Mouse (Mus musculus): ENCODE measurements around the gene Ldhd. TPM values are rescaled to one million over a fixed set of nuclear protein-coding genes. Genes with fewer than 3 reads are reported as not detected.

The Ldhd gene
- polyA plus RNA-seq, 1 experiment from 2014 or later: 0.85 TPM

DNA sequence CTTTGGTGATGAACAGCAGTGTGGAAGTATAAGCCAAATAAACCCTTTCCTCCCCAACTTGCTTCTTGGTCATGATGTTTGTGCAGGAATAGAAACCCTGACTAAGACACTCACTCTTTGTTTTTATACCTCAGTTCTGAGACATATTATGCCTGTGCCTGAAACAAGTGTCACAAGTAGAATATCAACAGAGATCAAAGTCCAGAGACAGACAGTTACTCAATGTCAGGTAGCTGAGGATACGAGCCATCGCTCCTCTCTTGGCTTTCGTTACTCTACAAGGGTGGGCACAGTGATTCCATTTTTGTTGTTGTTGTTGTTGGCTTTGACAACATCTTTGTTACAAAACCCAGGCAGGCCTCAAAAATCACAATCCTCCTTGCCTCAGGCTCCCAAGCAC lies 2.8 kb upstream of the Ldhd start:
- DNase-seq: no peak
- Histone ChIP-seq H3K9me3 (ENCODE audit: low read length) (peaks cover 3% of the 10 kb centered on the region; the same call in 1 of the 2 replicates), H3K36me3 (replicated peaks; ENCODE audit: insufficient read depth, low read length) (no peaks in the 10 kb centered on the region), H3K4me2 (ENCODE audit: low read depth, low read length) (no peak overlapping the region), H3K4me3 (ENCODE audit: low read depth, low read length) (no peak overlapping the region), H3K9ac (replicated peaks) (no peak overlapping the region), H3K27me3 (ENCODE audit: insufficient read depth, low read length) (no peaks in the 10 kb centered on the region), H3K4me1 (ENCODE audit: insufficient read depth) (no peaks in the 10 kb centered on the region), H3K27ac (ENCODE audit: low read depth) (no peak overlapping the region)
- WGBS (ENCODE audit: insufficient replicate concordance): 69% methylated on average over 3 of the region's 3 CpGs
- no peak for ATAC-seq
- TF ChIP-seq EP300 (IDR thresholded peaks at IDR 0.05; ENCODE audit: low read depth): no peak
- TF ChIP-seq CTCF (IDR thresholded peaks at IDR 0.05; ENCODE audit: low read depth): no peak

DNA sequence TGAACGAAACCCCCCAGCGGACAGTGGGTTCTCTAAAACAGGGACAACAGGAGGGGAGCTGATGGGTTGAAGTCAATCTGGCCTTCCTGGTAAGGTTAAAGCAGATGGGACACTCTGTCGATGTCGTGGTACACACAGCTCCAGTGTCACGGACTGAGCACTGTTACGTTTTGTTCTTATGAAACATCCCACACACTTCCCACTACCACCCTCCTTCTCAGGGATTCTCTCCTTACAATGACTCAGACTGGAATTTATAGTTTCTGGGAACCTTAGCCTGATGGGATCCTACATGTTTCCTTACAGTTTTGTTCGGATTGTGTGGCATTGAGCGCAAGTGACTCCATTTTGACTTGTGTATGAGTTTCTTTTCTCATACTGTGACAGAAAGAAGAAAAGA lies 1.4 kb upstream of the Ldhd start:
- Histone ChIP-seq H3K9me3 (ENCODE audit: low read length) (peaks cover 3% of the 10 kb centered on the region; the same call in 1 of the 2 replicates), H3K27ac (ENCODE audit: low read depth) (no peak overlapping the region), H3K36me3 (replicated peaks; ENCODE audit: insufficient read depth, low read length) (no peaks in the 10 kb centered on the region), H3K27me3 (ENCODE audit: insufficient read depth, low read length) (no peaks in the 10 kb centered on the region), H3K4me1 (ENCODE audit: insufficient read depth) (no peaks in the 10 kb centered on the region), H3K4me3 (ENCODE audit: low read depth, low read length) (no peak overlapping the region), H3K4me2 (ENCODE audit: low read depth, low read length) (no peak overlapping the region), H3K9ac (replicated peaks) (no peak overlapping the region)
- TF ChIP-seq EP300 (IDR thresholded peaks at IDR 0.05; ENCODE audit: low read depth): no peak
- WGBS (ENCODE audit: insufficient replicate concordance): 81% methylated on average over 8 of the region's 8 CpGs
- no peak for ATAC-seq
- no peak for DNase-seq

DNA sequence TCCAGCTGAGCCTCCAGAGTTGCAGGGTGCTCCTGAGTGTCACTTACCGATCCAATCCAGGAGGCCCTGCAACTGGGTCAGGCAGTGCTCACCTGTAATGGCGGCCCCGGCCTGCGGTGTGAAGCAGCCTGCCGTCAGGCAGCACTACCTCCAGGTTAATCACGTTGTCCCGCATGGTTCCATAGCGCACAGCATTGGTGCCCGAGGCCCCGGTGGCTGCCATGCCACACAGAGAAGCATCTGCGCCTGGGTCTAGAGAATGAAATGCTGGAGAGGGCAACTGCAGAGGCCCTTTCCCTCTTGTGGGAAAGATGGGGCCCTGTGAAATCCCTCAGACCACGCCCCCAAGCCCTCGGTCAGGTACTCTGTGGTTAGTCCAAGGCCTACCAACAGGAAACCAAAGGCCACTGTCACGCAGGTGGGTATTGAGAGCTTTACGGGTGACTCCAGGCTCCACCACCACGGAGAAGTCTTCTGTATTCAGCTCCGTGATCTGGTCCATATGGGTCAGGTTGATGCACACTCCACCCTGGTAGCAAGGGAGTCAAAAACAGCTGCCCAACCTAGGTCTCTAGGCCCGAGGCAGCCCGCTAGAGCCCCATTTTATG lies 1.2 kb downstream of the Ldhd start:
- DNase-seq: no peak
- TF ChIP-seq CTCF (IDR thresholded peaks at IDR 0.05; ENCODE audit: low read depth) (no peak), EP300 (IDR thresholded peaks at IDR 0.05; ENCODE audit: low read depth) (no peak)
- Histone ChIP-seq H3K4me1 (ENCODE audit: insufficient read depth) (0 out of 2 replicates have a peak, but pooled peaks cover 3% of the 10 kb centered on the region), H3K27ac (ENCODE audit: low read depth) (no peak overlapping the region), H3K4me2 (ENCODE audit: low read depth, low read length) (no peak overlapping the region), H3K4me3 (ENCODE audit: low read depth, low read length) (no peak overlapping the region), H3K36me3 (replicated peaks; ENCODE audit: insufficient read depth, low read length) (no peaks in the 10 kb centered on the region), H3K9ac (replicated peaks) (no peak overlapping the region), H3K9me3 (ENCODE audit: low read length) (peaks cover 3% of the 10 kb centered on the region; the same call in 1 of the 2 replicates), H3K27me3 (ENCODE audit: insufficient read depth, low read length) (no peaks in the 10 kb centered on the region)
- WGBS (ENCODE audit: insufficient replicate concordance): 68% methylated on average over 19 of the region's 19 CpGs
- ATAC-seq: no peak

DNA sequence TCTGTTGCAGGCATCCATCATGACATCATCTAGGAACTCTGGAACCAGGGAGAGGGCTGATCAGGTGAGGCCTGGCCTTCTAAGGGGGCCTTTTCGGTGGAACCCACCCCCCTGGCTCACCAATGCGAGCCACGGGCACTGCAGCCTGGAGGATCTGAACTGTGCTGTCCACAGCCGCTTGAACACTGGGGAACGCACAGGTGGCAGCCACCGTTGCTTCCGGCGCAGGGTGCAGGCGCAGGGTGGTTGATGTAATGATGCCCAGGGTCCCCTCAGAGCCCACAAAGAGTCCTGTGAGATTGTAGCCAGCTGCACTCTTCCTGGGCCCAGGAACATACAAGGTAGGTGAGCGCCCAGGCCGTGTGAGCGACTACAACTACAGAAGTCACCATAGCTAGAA lies 1.8 kb downstream of the Ldhd start:
- TF ChIP-seq CTCF (IDR thresholded peaks at IDR 0.05; ENCODE audit: low read depth) (no peak), EP300 (IDR thresholded peaks at IDR 0.05; ENCODE audit: low read depth) (no peak)
- Histone ChIP-seq H3K4me3 (ENCODE audit: low read depth, low read length) (no peak overlapping the region), H3K27me3 (ENCODE audit: insufficient read depth, low read length) (no peaks in the 10 kb centered on the region), H3K4me2 (ENCODE audit: low read depth, low read length) (no peak overlapping the region), H3K36me3 (replicated peaks; ENCODE audit: insufficient read depth, low read length) (no peaks in the 10 kb centered on the region), H3K27ac (ENCODE audit: low read depth) (no peak overlapping the region), H3K9me3 (ENCODE audit: low read length) (peaks cover 1% of the 10 kb centered on the region; the same call in 1 of the 2 replicates), H3K9ac (replicated peaks) (no peak overlapping the region), H3K4me1 (ENCODE audit: insufficient read depth) (0 out of 2 replicates have a peak, but pooled peaks cover 3% of the 10 kb centered on the region)
- ATAC-seq (no peak), DNase-seq (no peak)
- WGBS (ENCODE audit: insufficient replicate concordance): 89% methylated on average over 12 of the region's 12 CpGs

DNA sequence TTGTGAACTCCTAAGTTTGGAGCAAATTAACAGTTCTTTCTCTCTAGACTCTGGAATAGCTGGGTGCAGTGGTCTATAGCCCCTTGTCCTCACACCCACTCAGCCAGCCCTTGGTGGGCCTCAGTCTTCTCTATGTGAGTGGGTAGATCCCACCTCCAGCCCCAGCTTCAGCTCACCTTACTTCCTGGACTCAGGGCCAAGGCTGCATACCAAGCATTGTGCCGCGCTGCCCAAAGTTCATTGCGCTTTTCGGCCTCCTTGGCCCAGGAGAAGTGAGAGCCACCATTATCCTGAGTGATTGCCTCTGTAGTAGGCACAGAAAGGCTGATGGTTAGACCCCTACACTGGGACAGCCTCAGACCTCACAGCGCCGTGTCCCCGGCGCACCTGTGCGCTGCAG lies 2.3 kb downstream of the Ldhd start:
- H3K4me2 ChIP-seq (ENCODE audit: low read depth, low read length): no peak overlapping the region
- TF ChIP-seq CTCF (IDR thresholded peaks at IDR 0.05; ENCODE audit: low read depth): no peak
- TF ChIP-seq EP300 (IDR thresholded peaks at IDR 0.05; ENCODE audit: low read depth): no peak
- no peaks in the 10 kb centered on the region for H3K27me3 ChIP-seq (ENCODE audit: insufficient read depth, low read length)
- H3K4me3 ChIP-seq (ENCODE audit: low read depth, low read length): no peak overlapping the region
- no peak overlapping the region for H3K9ac ChIP-seq (replicated peaks)
- 91% methylated on average over 9 of the region's 9 CpGs for WGBS (ENCODE audit: insufficient replicate concordance)
- H3K36me3 ChIP-seq (replicated peaks; ENCODE audit: insufficient read depth, low read length): no peaks in the 10 kb centered on the region
- no peak overlapping the region for H3K27ac ChIP-seq (ENCODE audit: low read depth)
- ATAC-seq (no peak), DNase-seq (no peak)
- H3K4me1 ChIP-seq (ENCODE audit: insufficient read depth): 0 out of 2 replicates have a peak, but pooled peaks cover 3% of the 10 kb centered on the region
- no peaks in the 10 kb centered on the region for H3K9me3 ChIP-seq (ENCODE audit: low read length)

DNA sequence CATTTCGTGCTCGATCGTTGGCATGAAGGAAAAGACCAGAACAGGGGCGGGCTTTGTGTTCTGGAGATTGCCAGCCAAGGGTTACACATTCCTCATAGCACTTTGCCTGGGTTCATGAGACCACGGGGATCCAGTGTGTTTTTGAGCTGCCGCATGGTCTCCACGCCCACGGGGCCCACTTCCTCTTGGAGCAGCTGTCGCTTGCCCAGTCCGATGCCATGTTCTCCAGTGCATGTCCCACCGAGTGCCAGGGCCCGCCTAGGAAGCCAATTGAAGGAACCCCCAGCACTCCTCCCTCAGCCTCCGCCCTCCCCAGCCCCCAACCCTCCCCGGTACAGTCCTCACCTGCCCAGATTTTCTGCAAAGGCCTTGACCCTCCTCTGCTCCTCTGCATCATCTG lies 3.2 kb downstream of the Ldhd start:
- Histone ChIP-seq H3K27ac (ENCODE audit: low read depth) (no peak overlapping the region), H3K9me3 (ENCODE audit: low read length) (no peaks in the 10 kb centered on the region), H3K4me2 (ENCODE audit: low read depth, low read length) (no peak overlapping the region), H3K4me1 (ENCODE audit: insufficient read depth) (0 out of 2 replicates have a peak, but pooled peaks cover 3% of the 10 kb centered on the region), H3K4me3 (ENCODE audit: low read depth, low read length) (no peak overlapping the region), H3K9ac (replicated peaks) (no peak overlapping the region), H3K27me3 (ENCODE audit: insufficient read depth, low read length) (no peaks in the 10 kb centered on the region), H3K36me3 (replicated peaks; ENCODE audit: insufficient read depth, low read length) (peaks cover under 1% of the 10 kb centered on the region; the same call in 1 of the 2 replicates)
- ATAC-seq (no peak), DNase-seq (no peak)
- TF ChIP-seq CTCF (IDR thresholded peaks at IDR 0.05; ENCODE audit: low read depth): no peak
- no peak for TF ChIP-seq EP300 (IDR thresholded peaks at IDR 0.05; ENCODE audit: low read depth)
- WGBS (ENCODE audit: insufficient replicate concordance): 77% methylated on average over 14 of the region's 14 CpGs

Measured in liver, postnatal 0 days (tissue).